Mouse (Mus musculus) cerebellum, adult 11 months (tissue): ENCODE measurements around the gene Cracr2a.

Experiments
- DNase-seq: peaks from one replicate; pipeline ENCODE4 v3.0.0; 2022

Gene Cracr2a

GRCm38 (mm10) chr6:127634858-127635257 is 73.7 kb downstream of the Cracr2a start:
- DNase-seq: no peak

- DNase-seq: no peak
Observed at GRCm38 (mm10) chr6:127635462-127636189, 74.5 kb downstream of the Cracr2a start.

GRCm38 (mm10) chr6:127641077-127641801 is 80.1 kb downstream of the Cracr2a start:
- no peak for DNase-seq

GRCm38 (mm10) chr6:127655988-127656387 is 94.8 kb downstream of the Cracr2a start:
- no peak for DNase-seq

GRCm38 (mm10) chr6:127657152-127657551 is 96.0 kb downstream of the Cracr2a start:
- DNase-seq: no peak

GRCm38 (mm10) chr6:127659472-127659871 is 98.3 kb downstream of the Cracr2a start:
- no peak for DNase-seq

- DNase-seq: no peak
Observed at GRCm38 (mm10) chr6:127659966-127660365, 98.8 kb downstream of the Cracr2a start.

- DNase-seq: no peak
Observed at GRCm38 (mm10) chr6:127661717-127662292, 100.7 kb downstream of the Cracr2a start.

GRCm38 (mm10) chr6:127663263-127663662 is 102.1 kb downstream of the Cracr2a start:
- no peak for DNase-seq

GRCm38 (mm10) chr6:127669313-127669712 is 108.2 kb downstream of the Cracr2a start:
- DNase-seq: no peak

GRCm38 (mm10) chr6:127670031-127670430 is 108.9 kb downstream of the Cracr2a start:
- no peak for DNase-seq

GRCm38 (mm10) chr6:127672071-127672470 is 110.9 kb downstream of the Cracr2a start:
- DNase-seq: no peak

- no peak for DNase-seq
Observed at GRCm38 (mm10) chr6:127676866-127677265, 115.7 kb downstream of the Cracr2a start.

GRCm38 (mm10) chr6:127678320-127678719 is 117.2 kb downstream of the Cracr2a start:
- DNase-seq: no peak

- no peak for DNase-seq
Observed at GRCm38 (mm10) chr6:127678998-127679397, 117.9 kb downstream of the Cracr2a start.

GRCm38 (mm10) chr6:127680784-127681183 is 119.6 kb downstream of the Cracr2a start:
- no peak for DNase-seq

- no peak for DNase-seq
Observed at GRCm38 (mm10) chr6:127683561-127683960, 122.4 kb downstream of the Cracr2a start.

GRCm38 (mm10) chr6:127684981-127685380 is 123.8 kb downstream of the Cracr2a start:
- no peak for DNase-seq

GRCm38 (mm10) chr6:127687181-127687860 is 126.2 kb downstream of the Cracr2a start:
- no peak for DNase-seq

- DNase-seq: no peak
Observed at GRCm38 (mm10) chr6:127692298-127692697, 131.2 kb downstream of the Cracr2a start.

GRCm38 (mm10) chr6:127693681-127694080 is 132.5 kb downstream of the Cracr2a start:
- no peak for DNase-seq

- no peak for DNase-seq
Observed at GRCm38 (mm10) chr6:127701036-127701783, 140.1 kb downstream of the Cracr2a start.

GRCm38 (mm10) chr6:127708218-127708628 is 147.1 kb downstream of the Cracr2a start:
- no peak for DNase-seq
